In genomic region chr1:189703156-189703555, GRCm38 (mm10) we compare ENCODE assay signal across 11 mouse cellular contexts. TPM values are rescaled to one million over a fixed set of nuclear protein-coding genes. Genes with fewer than 3 reads are reported as not detected.
DNase-seq lines count a peak whose midpoint lies in the region; ATAC-seq and TF ChIP-seq lines count a peak whose summit lies in the region.
"Had no signal": no experiment of that assay in that cellular context is flagged by ENCODE, and none has a peak within 500 bp of the region (broad histone marks: within the 10 kb centered on the region; RNA-seq: fewer than 3 reads in every experiment).

No protein-coding gene starts in this region.

- H3K4me2 ChIP-seq in kidney, postnatal 0 days (ENCODE audit: low read length) = no peak overlapping the region
- peak overlapping the region; percentile 20 for H3K4me2 ChIP-seq in myocyte (ENCODE audit: low read depth)
- H3K4me2 ChIP-seq: embryonic facial prominence, embryonic 15.5 days; stomach, embryonic 15.5 days had no signal

- no peak overlapping the region for H3ac ChIP-seq in myocyte (ENCODE audit: control insufficient read depth, insufficient read length)

- H3K9ac ChIP-seq in kidney, postnatal 0 days (ENCODE audit: low read depth, low read length) = no peak overlapping the region
- H3K9ac ChIP-seq: embryonic facial prominence, embryonic 15.5 days; stomach, embryonic 15.5 days had no signal

- DNase-seq in kidney, postnatal 0 days (ENCODE audit: low spot score) = no peak
- DNase-seq in kidney, adult 9 months = no peak
- DNase-seq in 416B (ENCODE audit: low read depth) (peak; percentile 42), ES-CJ7 (ENCODE audit: low read depth, low spot score) (peak; percentile 37)
- no peak for DNase-seq in urinary bladder, adult 18-20 months (ENCODE audit: low spot score in 2 of 2)
- no peak for DNase-seq in gastrocnemius, postnatal 25 days
- DNase-seq: kidney, adult 2 months had no signal

- H3K9me3 ChIP-seq in kidney, postnatal 0 days (replicated peaks; ENCODE audit: low read length) = no peaks in the 10 kb centered on the region
- H3K9me3 ChIP-seq: embryonic facial prominence, embryonic 15.5 days; stomach, embryonic 15.5 days had no signal

- H3K79me2 ChIP-seq in myocyte (ENCODE audit: control insufficient read depth, insufficient read depth) = no peaks in the 10 kb centered on the region

- H3K4me1 ChIP-seq in kidney, postnatal 0 days (replicated peaks; ENCODE audit: insufficient read depth, low read length) = peaks cover 18% of the 10 kb centered on the region

- no peak for TF ChIP-seq POLR2A in myocyte (IDR thresholded peaks at IDR 0.05; ENCODE audit: insufficient read length, low read depth)

- H3K36me3 ChIP-seq in kidney, postnatal 0 days (ENCODE audit: insufficient read depth, low read length) = no peaks in the 10 kb centered on the region
- H3K36me3 ChIP-seq in myocyte (ENCODE audit: control insufficient read depth, insufficient read depth) = no peaks in the 10 kb centered on the region
- H3K36me3 ChIP-seq: embryonic facial prominence, embryonic 15.5 days; stomach, embryonic 15.5 days had no signal

- no peak for ATAC-seq in kidney, postnatal 0 days (replicated peaks; ENCODE audit: low FRiP score, low read depth)
- no peak for ATAC-seq in erythroid progenitor cell, adult 5-6 weeks (replicated peaks; ENCODE audit: low FRiP score, poor library complexity, severe bottlenecking)

- peak; percentile 66 for TF ChIP-seq CTCF in kidney, postnatal 0 days (IDR thresholded peaks at IDR 0.05; ENCODE audit: low read depth)

- no peaks in the 10 kb centered on the region for H3K27me3 ChIP-seq in kidney, postnatal 0 days (ENCODE audit: insufficient read depth, low read length)
- H3K27me3 ChIP-seq in myocyte (ENCODE audit: control insufficient read depth, insufficient read depth, insufficient read length) = no peaks in the 10 kb centered on the region
- H3K27me3 ChIP-seq: embryonic facial prominence, embryonic 15.5 days; stomach, embryonic 15.5 days had no signal

- WGBS in kidney, postnatal 0 days = 34% methylated on average over 7 of the region's 7 CpGs

- no peak overlapping the region for H3K27ac ChIP-seq in kidney, postnatal 0 days
- H3K27ac ChIP-seq: embryonic facial prominence, embryonic 15.5 days; stomach, embryonic 15.5 days had no signal

- H3K4me3 ChIP-seq in kidney, postnatal 0 days (replicated peaks; ENCODE audit: low read depth, low read length) = no peak overlapping the region
- no peak overlapping the region for H3K4me3 ChIP-seq in myocyte
- H3K4me3 ChIP-seq: embryonic facial prominence, embryonic 15.5 days; stomach, embryonic 15.5 days had no signal

TF ChIP-seq in myocyte, 11 proteins besides CTCF, POLR2A, EP300 and RAD21:
- TF ChIP-seq MYOD1 (IDR thresholded peaks at IDR 0.05; ENCODE audit: control insufficient read depth in 1 of 3, insufficient read length in 2 of 3, low read depth in 2 of 3) = no peak
- TF ChIP-seq USF1 (IDR thresholded peaks at IDR 0.05; ENCODE audit: low read depth) = no peak
- TF ChIP-seq TCF12 (IDR thresholded peaks at IDR 0.05; ENCODE audit: insufficient read depth, poor library complexity, severe bottlenecking) = no peak
- TF ChIP-seq REST (IDR thresholded peaks at IDR 0.05; ENCODE audit: insufficient read depth, insufficient read length) = no peak

RNA-seq across cellular contexts. Expression of gene Cenpf, which starts 15.3 kb away (rescaled TPM):
- polyA plus RNA-seq in kidney, postnatal 0 days (2015; fragmentation: Nextera tagmentation; extraction: Ambion mirVana) = 42.1 and 42.5 TPM in 2 replicates
- polyA plus RNA-seq in myocyte (2012; fragmentation: generic; extraction: Trizol) = 2.2 TPM
- 411 and 449 TPM in 2 replicates for total RNA-seq in erythroid progenitor cell, adult 5-6 weeks (2015; ENCODE audit: low replicate concordance)
- 652 and 695 TPM in 2 replicates for total RNA-seq in erythroid progenitor cell, adult 5-6 weeks (2017; ENCODE audit: low replicate concordance)
- 1 to 10 TPM; 1.0 to 1.1 TPM for total RNA-seq in gastrocnemius, postnatal 25 days (2021)

RNA-seq across cellular contexts. Expression of gene Ptpn14, which starts 24.9 kb away (rescaled TPM):
- 11.1 and 11.6 TPM in 2 replicates for polyA plus RNA-seq in kidney, postnatal 0 days (2015; fragmentation: Nextera tagmentation; extraction: Ambion mirVana)
- 13.6 TPM for polyA plus RNA-seq in myocyte (2012; fragmentation: generic; extraction: Trizol)
- under 0.01 and 0.36 TPM in 2 replicates for total RNA-seq in erythroid progenitor cell, adult 5-6 weeks (2015; ENCODE audit: low replicate concordance)
- total RNA-seq in erythroid progenitor cell, adult 5-6 weeks (2017; ENCODE audit: low replicate concordance) = 0.13 TPM in 1 of 2 replicates, not detected in the other
- 10 to 100 TPM; 10.7 to 13.9 TPM for total RNA-seq in gastrocnemius, postnatal 25 days (2021)

Comparison
In these comparisons a context has a peak if more than half of its experiments do, and no peak if none do; other contexts are left out.
1. DNase-seq: peak in 416B (single experiment) and ES-CJ7 (single experiment); none in kidney, postnatal 0 days (single experiment), kidney, adult 9 months (single experiment), urinary bladder, adult 18-20 months (0 of 2) and gastrocnemius, postnatal 25 days (single experiment).
2. RNA of gene Cenpf, which starts 15.3 kb away (total RNA-seq): 411 to 695 TPM in erythroid progenitor cell, adult 5-6 weeks; 1.0 to 1.1 TPM in gastrocnemius, postnatal 25 days; every median in the first group is over 100 times any median in the second.
3. RNA of gene Ptpn14, which starts 24.9 kb away (total RNA-seq): 10.7 to 13.9 TPM in gastrocnemius, postnatal 25 days; under 0.01 to 0.36 TPM in erythroid progenitor cell, adult 5-6 weeks; every median in the first group is over 4 times any median in the second.